Mouse (Mus musculus): Measurements from ENCODE around the gene Ankrd24. TPM values are rescaled to one million over a fixed set of nuclear protein-coding genes. Genes with fewer than 3 reads are reported as not detected.
A peak's percentile ranks its signal among the peaks of the same experiment; 100 is the strongest.
"Not testable (repeated sequence)": the region's sequence is repeated elsewhere in the genome, so short reads cannot be mapped to it uniquely, and the experiment has no call there.

Gene Ankrd24
- polyA plus RNA-seq, 1 experiment from 2014 or later, result 12.6 TPM

GRCm38 (mm10) chr10:81638101-81638500, 9.8 kb downstream of the Ankrd24 start:
- Histone ChIP-seq H3K27me3 (no peaks in the 10 kb centered on the region), H3K36me3 (no peaks in the 10 kb centered on the region), H3K4me1 (peaks cover 31% of the 10 kb centered on the region), H3K4me2 (replicated peaks) (no peak overlapping the region), H3K4me3 (no peak overlapping the region), H3K27ac (replicated peaks) (no peak overlapping the region), H3K9me3 (no peaks in the 10 kb centered on the region), H3K9ac (replicated peaks) (no peak overlapping the region)
- ATAC-seq (replicated peaks), result no peak
- 80% methylated on average over 6 of the region's 6 CpGs for WGBS

GRCm38 (mm10) chr10:81640825-81641224, 12.5 kb downstream of the Ankrd24 start:
- peaks cover 21% of the 10 kb centered on the region for H3K4me1 ChIP-seq
- H3K27ac ChIP-seq (replicated peaks); ATAC-seq (replicated peaks); H3K27me3 ChIP-seq; H3K9me3 ChIP-seq; H3K9ac ChIP-seq (replicated peaks); H3K4me3 ChIP-seq; H3K36me3 ChIP-seq; H3K4me2 ChIP-seq (replicated peaks): not testable (repeated sequence)
- WGBS, result 33% methylated on average over 4 of the region's 4 CpGs

GRCm38 (mm10) chr10:81641566-81641965, 13.2 kb downstream of the Ankrd24 start:
- H3K9ac ChIP-seq (replicated peaks), result 0 out of 2 replicates have a peak overlapping the region, but pooled peaks have one; percentile 78
- no peak overlapping the region for H3K4me2 ChIP-seq (replicated peaks)
- no peaks in the 10 kb centered on the region for H3K36me3 ChIP-seq
- WGBS, result 91% methylated on average over 2 of the region's 2 CpGs
- no peak overlapping the region for H3K27ac ChIP-seq (replicated peaks)
- H3K4me3 ChIP-seq, result no peak overlapping the region
- H3K27me3 ChIP-seq, result no peaks in the 10 kb centered on the region
- ATAC-seq (replicated peaks), result no peak
- H3K4me1 ChIP-seq, result peaks cover 21% of the 10 kb centered on the region
- H3K9me3 ChIP-seq, result no peaks in the 10 kb centered on the region

- H3K9me3 ChIP-seq, result no peaks in the 10 kb centered on the region
- peak overlapping the region; percentile 54 for H3K4me3 ChIP-seq
- H3K4me1 ChIP-seq, result peaks cover 21% of the 10 kb centered on the region
- peak overlapping the region; percentile 78; the same call in 1 of the 2 replicates for H3K9ac ChIP-seq (replicated peaks)
- H3K4me2 ChIP-seq (replicated peaks), result peak overlapping the region; percentile 72
- H3K27me3 ChIP-seq, result no peaks in the 10 kb centered on the region
- ATAC-seq (replicated peaks), result no peak
- WGBS, result 78% methylated on average over 8 of the region's 8 CpGs
- H3K27ac ChIP-seq (replicated peaks), result 0 out of 2 replicates have a peak overlapping the region, but pooled peaks have one; percentile 92
- no peaks in the 10 kb centered on the region for H3K36me3 ChIP-seq
Observed at GRCm38 (mm10) chr10:81641978-81642647, 13.8 kb downstream of the Ankrd24 start.

GRCm38 (mm10) chr10:81642648-81643448, 14.5 kb downstream of the Ankrd24 start:
- no peaks in the 10 kb centered on the region for H3K36me3 ChIP-seq
- peak overlapping the region; percentile 54 for H3K4me3 ChIP-seq
- ATAC-seq (replicated peaks), result no peak; the same call in 1 of the 2 replicates
- 19% methylated on average over 24 of the region's 24 CpGs for WGBS
- H3K27me3 ChIP-seq, result no peaks in the 10 kb centered on the region
- peaks cover 21% of the 10 kb centered on the region for H3K4me1 ChIP-seq
- peak overlapping the region; percentile 78 for H3K9ac ChIP-seq (replicated peaks)
- H3K9me3 ChIP-seq, result no peaks in the 10 kb centered on the region
- peak overlapping the region; percentile 72 for H3K4me2 ChIP-seq (replicated peaks)
- peak overlapping the region; percentile 92 for H3K27ac ChIP-seq (replicated peaks)

- H3K4me2 ChIP-seq (replicated peaks), result peak overlapping the region; percentile 72
- peak overlapping the region; percentile 92 for H3K27ac ChIP-seq (replicated peaks)
- peaks cover 21% of the 10 kb centered on the region for H3K4me1 ChIP-seq
- no peaks in the 10 kb centered on the region for H3K9me3 ChIP-seq
- ATAC-seq (replicated peaks), result peak; percentile 88
- WGBS, result under 1% methylated on average over 75 of the region's 75 CpGs
- H3K4me3 ChIP-seq, result peak overlapping the region; percentile 54
- H3K27me3 ChIP-seq, result no peaks in the 10 kb centered on the region
- H3K9ac ChIP-seq (replicated peaks), result peak overlapping the region; percentile 78
- no peaks in the 10 kb centered on the region for H3K36me3 ChIP-seq
Observed at GRCm38 (mm10) chr10:81643449-81644055, 15.2 kb downstream of the Ankrd24 start.

GRCm38 (mm10) chr10:81644162-81644561, 15.8 kb downstream of the Ankrd24 start:
- WGBS, result 62% methylated on average over 2 of the region's 2 CpGs
- peak overlapping the region; percentile 54 for H3K4me3 ChIP-seq
- no peaks in the 10 kb centered on the region for H3K27me3 ChIP-seq
- H3K9me3 ChIP-seq, result no peaks in the 10 kb centered on the region
- H3K9ac ChIP-seq (replicated peaks), result peak overlapping the region; percentile 78
- H3K36me3 ChIP-seq, result no peaks in the 10 kb centered on the region
- peak overlapping the region; percentile 72 for H3K4me2 ChIP-seq (replicated peaks)
- peaks cover 21% of the 10 kb centered on the region for H3K4me1 ChIP-seq
- peak overlapping the region; percentile 92 for H3K27ac ChIP-seq (replicated peaks)
- ATAC-seq (replicated peaks), result peak; percentile 34

GRCm38 (mm10) chr10:81644716-81645115, 16.4 kb downstream of the Ankrd24 start:
- no peak overlapping the region for H3K9ac ChIP-seq (replicated peaks)
- no peak for ATAC-seq (replicated peaks)
- WGBS, result 91% methylated on average over 18 of the region's 18 CpGs

GRCm38 (mm10) chr10:81645391-81645790, 17.1 kb downstream of the Ankrd24 start:
- H3K36me3 ChIP-seq, result no peaks in the 10 kb centered on the region
- H3K9ac ChIP-seq (replicated peaks), result no peak overlapping the region
- H3K4me1 ChIP-seq, result peaks cover 26% of the 10 kb centered on the region
- H3K9me3 ChIP-seq, result no peaks in the 10 kb centered on the region
- no peak for ATAC-seq (replicated peaks)
- H3K27me3 ChIP-seq, result no peaks in the 10 kb centered on the region
- no peak overlapping the region for H3K4me3 ChIP-seq
- H3K27ac ChIP-seq (replicated peaks), result no peak overlapping the region
- 86% methylated on average over 4 of the region's 4 CpGs for WGBS
- H3K4me2 ChIP-seq (replicated peaks), result no peak overlapping the region

More at GRCm38 (mm10) chr10:81644716-81645115, 16.4 kb downstream of the Ankrd24 start:
- Histone ChIP-seq H3K4me1 (peaks cover 21% of the 10 kb centered on the region), H3K9me3 (no peaks in the 10 kb centered on the region), H3K36me3 (no peaks in the 10 kb centered on the region), H3K4me3 (no peak overlapping the region), H3K27me3 (no peaks in the 10 kb centered on the region), H3K27ac (replicated peaks) (no peak overlapping the region), H3K4me2 (replicated peaks) (no peak overlapping the region)

GRCm38 (mm10) chr10:81646015-81646555, 17.7 kb downstream of the Ankrd24 start:
- Histone ChIP-seq H3K27ac (replicated peaks) (no peak overlapping the region), H3K4me1 (peaks cover 26% of the 10 kb centered on the region), H3K4me2 (replicated peaks) (no peak overlapping the region), H3K4me3 (no peak overlapping the region), H3K9ac (replicated peaks) (no peak overlapping the region), H3K36me3 (0 out of 2 replicates have a peak, but pooled peaks cover 5% of the 10 kb centered on the region), H3K9me3 (no peaks in the 10 kb centered on the region), H3K27me3 (no peaks in the 10 kb centered on the region)
- ATAC-seq (replicated peaks), result no peak
- WGBS, result 78% methylated on average over 7 of the region's 7 CpGs

GRCm38 (mm10) chr10:81648803-81649775, 20.7 kb downstream of the Ankrd24 start, which contains the start of gene Gm10778:
Gm10778 (plus strand) TSS chr10:81649059.
- Histone ChIP-seq H3K36me3 (peaks cover 15% of the 10 kb centered on the region), H3K27ac (replicated peaks) (peak within 1 kb of the TSS; percentile 86)

More at GRCm38 (mm10) chr10:81648803-81649775, 20.7 kb downstream of the Ankrd24 start, which contains the start of gene Gm10778:
- ATAC-seq (replicated peaks), result peak; percentile 97
- H3K4me2 ChIP-seq (replicated peaks), result peak within 1 kb of the TSS; percentile 55
- 3% methylated on average over 32 of the region's 52 CpGs for WGBS
- peak within 1 kb of the TSS; percentile 70 for H3K9ac ChIP-seq (replicated peaks)
- not testable (repeated sequence) for H3K4me1 ChIP-seq, H3K9me3 ChIP-seq, H3K27me3 ChIP-seq
- H3K4me3 ChIP-seq, result peak within 1 kb of the TSS; percentile 53

Data from forebrain, embryonic 15.5 days (tissue).